Mouse (Mus musculus) spleen, adult 10 weeks (tissue): ENCODE results near the gene Flvcr1. TPM values are rescaled to one million over a fixed set of nuclear protein-coding genes. Genes with fewer than 3 reads are reported as not detected.

Experiments used
- polyA plus RNA-seq: library from polyadenylated mRNA; stranded (reverse); fragments of 350-450 nt; fragmentation: Illumina TruSeq; extraction: RNeasy Lipid Tissue Mini Kit (QIAGEN cat#74804); gene quantifications from one replicate; pipeline ENCODE4 v1.2.3, GENCODE M21; 2015; ENCODE audit warnings: low replicate concordance; ENCODE audit not compliant: insufficient read depth

Gene Flvcr1
- polyA plus RNA-seq, result 35.7 TPM

GRCm38 (mm10) chr1:191026021-191026713 lies at the start of gene Flvcr1:
TSS of gene Flvcr1 (minus strand) at chr1:191026158.

GRCm38 (mm10) chr1:191062781-191063485 lies 37.0 kb upstream of the Flvcr1 start, which contains the start of the genes Tatdn3 and Nsl1:
TSS of gene Tatdn3 (minus strand) at chr1:191062932.
TSS of gene Nsl1 (plus strand) at chr1:191063012.

GRCm38 (mm10) chr1:191036554-191037334 lies 10.8 kb upstream of the Flvcr1 start, which contains the start of gene Spata45:
TSS of gene Spata45 (plus strand) at chr1:191036639.

GRCm38 (mm10) chr1:190979100-190979563 lies 46.8 kb downstream of the Flvcr1 start, which contains the start of gene Vash2:
TSS of gene Vash2 (minus strand) at chr1:190979296.

Other genes with a start within 250 kb of the Flvcr1 start
- 12.0 TPM for gene Rps6kc1, start 114.4 kb downstream of the Flvcr1 start, polyA plus RNA-seq
- gene Angel2, start 101.0 kb downstream of the Flvcr1 start, polyA plus RNA-seq, result 98.1 TPM
- 0.66 TPM for gene Vash2, start 46.9 kb downstream of the Flvcr1 start, polyA plus RNA-seq
- gene Spata45, start 10.5 kb upstream of the Flvcr1 start, polyA plus RNA-seq, result not detected
- 42.2 TPM for gene Tatdn3, start 36.8 kb upstream of the Flvcr1 start, polyA plus RNA-seq
- gene Nsl1, start 36.9 kb upstream of the Flvcr1 start, polyA plus RNA-seq, result 4.1 TPM
- 7.6 TPM for gene Batf3, start 71.7 kb upstream of the Flvcr1 start, polyA plus RNA-seq
- gene Fam71a, start 138.7 kb upstream of the Flvcr1 start, polyA plus RNA-seq, result not detected
- gene Atf3, start 191.9 kb upstream of the Flvcr1 start, polyA plus RNA-seq, result 4.9 TPM